Mouse (Mus musculus) liver, embryonic 13.5 days (tissue): ENCODE data around the gene Gm10073. TPM values are rescaled to one million over a fixed set of nuclear protein-coding genes. Genes with fewer than 3 reads are reported as not detected.
"Not testable (repeated sequence)": the region's sequence is repeated elsewhere in the genome, so short reads cannot be mapped to it uniquely, and the experiment has no call there.

Source experiments
- ATAC-seq: fragments of 200-750 bp; cut with Nextera tagmentation; 2 replicates; pipeline ENCODE4 v1.8.0; 2017; ENCODE audit warnings: low read depth, mild to moderate bottlenecking, moderate number of reproducible peaks, moderate library complexity
- DNase-seq: peaks from one replicate; pipeline ENCODE4 v3.0.0; 2022
- H3K27ac ChIP-seq: fragments of 300-500 bp; sonication (generic); 2 replicates; pipeline ENCODE4 v1.5.1; 2015; ENCODE audit warnings: moderate library complexity, mild to moderate bottlenecking, inconsistent platforms
- H3K27me3 ChIP-seq: fragments of 300-500 bp; sonication (generic); 2 replicates; pipeline ENCODE4 v1.6.1; 2015; ENCODE audit warnings: mild to moderate bottlenecking, inconsistent platforms
- H3K36me3 ChIP-seq: fragments of 300-500 bp; sonication (generic); 2 replicates; pipeline ENCODE4 v1.6.1; 2015; ENCODE audit warnings: mild to moderate bottlenecking, inconsistent platforms
- H3K4me1 ChIP-seq: fragments of 300-500 bp; sonication (generic); replicated peaks from 2 replicates; pipeline ENCODE4 v1.6.1; 2015; ENCODE audit warnings: inconsistent platforms
- H3K4me2 ChIP-seq: fragments of 300-500 bp; sonication (generic); 2 replicates; pipeline ENCODE4 v1.6.1; 2015; ENCODE audit warnings: inconsistent platforms, mild to moderate bottlenecking, moderate library complexity
- H3K4me3 ChIP-seq: fragments of 300-500 bp; sonication (generic); replicated peaks from 2 replicates; pipeline ENCODE4 v1.5.1; 2015; ENCODE audit warnings: mild to moderate bottlenecking, inconsistent platforms
- H3K9ac ChIP-seq: fragments of 300-500 bp; sonication (generic); 2 replicates; pipeline ENCODE4 v1.6.1; 2015; ENCODE audit warnings: mild to moderate bottlenecking, inconsistent platforms
- H3K9me3 ChIP-seq: fragments of 300-500 bp; sonication (generic); replicated peaks from 2 replicates; pipeline ENCODE4 v1.6.1; 2016; ENCODE audit warnings: inconsistent platforms
- WGBS: fragments of 180-500 bp; shearing (Covaris S2); methylation state at CpG from one replicate; pipeline ENCODE4 v1.1.7; 2015; ENCODE audit not compliant: insufficient replicate concordance; 5-methylcytosine and 5-hydroxymethylcytosine counted together
- polyA plus RNA-seq: library from polyadenylated mRNA; unstranded; fragments of >200 nt; fragmentation: Nextera tagmentation; extraction: Ambion mirVana; gene quantifications from 2 replicates; pipeline ENCODE4 v1.2.1, GENCODE M21; 2015

The Gm10073 gene
- polyA plus RNA-seq, 1 experiment from 2014 or later = 12.0 TPM

DNA sequence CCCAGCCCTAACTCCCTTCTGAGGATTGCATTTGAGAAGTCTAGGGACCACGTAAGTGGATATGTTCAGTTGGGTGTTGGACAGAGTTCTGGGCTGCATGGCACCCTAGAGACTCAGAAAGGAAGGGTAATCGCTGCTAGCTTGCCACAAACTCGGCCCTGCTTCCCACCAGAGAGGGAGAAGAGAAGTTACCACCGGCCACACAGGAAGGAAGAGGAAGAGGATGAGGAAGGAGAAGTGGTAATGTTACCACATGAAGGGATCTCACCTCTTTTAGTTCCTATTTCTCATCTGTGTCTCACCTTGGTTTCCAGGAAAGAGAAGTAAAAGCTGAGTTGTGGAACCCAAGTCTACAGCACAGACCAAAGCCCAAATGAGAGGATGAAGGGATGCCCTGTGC is 1.0 kb upstream of the Gm10073 start:
- H3K9me3 ChIP-seq = no peaks in the 10 kb centered on the region
- H3K4me3 ChIP-seq = no peak overlapping the region
- 25% methylated on average over 4 of the region's 4 CpGs for WGBS
- DNase-seq (no peak), ATAC-seq (no peak)
- no peak overlapping the region for H3K9ac ChIP-seq
- H3K27ac ChIP-seq = no peak overlapping the region
- peaks cover 9% of the 10 kb centered on the region; the same call in 1 of the 2 replicates for H3K4me1 ChIP-seq
- H3K27me3 ChIP-seq = no peaks in the 10 kb centered on the region
- H3K36me3 ChIP-seq = no peaks in the 10 kb centered on the region
- H3K4me2 ChIP-seq = no peak overlapping the region

DNA sequence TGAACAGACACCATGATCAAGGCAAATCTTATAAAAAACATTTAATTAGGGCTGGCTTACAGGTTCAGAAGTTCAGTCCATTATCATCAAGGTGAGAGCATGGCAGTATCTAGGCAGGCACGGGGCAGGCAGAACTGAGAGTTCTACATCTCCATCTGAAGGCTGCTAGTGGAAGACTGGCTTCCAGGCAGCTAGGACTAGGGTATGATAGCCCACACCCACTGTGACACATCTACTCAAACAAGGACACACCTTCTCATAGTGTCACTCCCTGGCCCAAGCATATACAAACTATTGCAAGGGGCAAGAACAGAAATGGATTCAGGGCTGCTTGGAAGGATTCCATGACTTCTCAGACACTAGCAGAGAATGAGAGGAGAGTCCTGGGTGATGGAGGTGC is 1.1 kb downstream of the Gm10073 start:
- not testable (repeated sequence) for H3K27ac ChIP-seq, H3K9ac ChIP-seq, H3K4me1 ChIP-seq, H3K4me2 ChIP-seq, H3K4me3 ChIP-seq, ATAC-seq, H3K9me3 ChIP-seq, DNase-seq, H3K27me3 ChIP-seq, H3K36me3 ChIP-seq
- WGBS = 48% methylated on average over 1 of the region's 1 CpGs

DNA sequence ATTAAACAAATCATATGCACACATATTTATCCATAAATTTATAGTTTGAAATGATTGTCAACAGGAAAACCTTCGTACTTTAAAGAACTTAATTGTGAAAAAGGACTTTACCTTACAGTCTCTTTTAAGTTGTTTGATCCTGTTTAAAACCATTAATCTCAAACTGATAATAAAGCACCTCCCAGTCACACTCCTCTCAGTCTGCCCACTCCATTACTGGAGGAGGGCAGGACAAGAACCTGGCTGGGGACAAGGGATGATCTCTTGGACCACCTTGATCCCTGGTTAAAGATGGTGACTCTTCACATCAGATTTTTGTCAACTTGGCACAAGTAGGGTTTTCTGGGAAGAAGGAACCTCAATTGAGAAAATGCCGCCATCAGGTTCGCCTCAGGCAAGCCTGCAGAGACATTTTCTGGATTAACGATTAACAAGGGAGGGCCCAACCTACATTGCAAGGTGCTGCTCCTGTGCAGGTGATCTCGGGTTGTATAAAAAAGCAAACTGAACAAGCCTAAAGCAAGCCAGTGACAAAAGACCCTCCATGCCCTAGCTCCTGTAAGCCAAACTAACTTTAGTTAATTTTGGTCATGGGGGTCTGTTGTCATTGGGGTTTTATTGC is 1.6 kb downstream of the Gm10073 start:
- no peak overlapping the region for H3K27ac ChIP-seq
- no peak overlapping the region for H3K4me3 ChIP-seq
- H3K9ac ChIP-seq = no peak overlapping the region
- H3K9me3 ChIP-seq = no peaks in the 10 kb centered on the region
- no peak overlapping the region for H3K4me2 ChIP-seq
- no peaks in the 10 kb centered on the region for H3K4me1 ChIP-seq
- H3K27me3 ChIP-seq = no peaks in the 10 kb centered on the region
- ATAC-seq (no peak), DNase-seq (no peak)
- no peaks in the 10 kb centered on the region for H3K36me3 ChIP-seq
- 51% methylated on average over 5 of the region's 5 CpGs for WGBS

DNA sequence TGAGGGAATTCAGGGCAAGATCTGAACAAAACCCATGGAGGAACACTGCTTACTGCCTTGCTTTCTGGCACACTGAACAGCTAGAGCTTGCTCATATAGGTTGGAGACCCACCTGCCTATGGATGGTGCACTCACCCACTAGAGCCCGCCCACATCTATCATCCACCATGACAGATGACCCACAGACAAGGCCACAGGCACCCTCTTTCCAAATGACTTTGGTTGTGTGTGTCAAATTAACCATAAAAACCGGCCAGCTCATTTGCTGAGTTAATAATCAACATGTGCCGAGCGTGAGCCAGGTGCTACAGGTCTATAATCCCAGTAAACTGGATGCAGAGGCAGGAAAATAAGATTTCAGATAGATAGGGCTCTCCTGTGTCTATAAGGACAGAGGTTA is 2.9 kb downstream of the Gm10073 start:
- Histone ChIP-seq H3K4me2 (no peak overlapping the region), H3K4me3 (no peak overlapping the region), H3K9me3 (no peaks in the 10 kb centered on the region), H3K9ac (no peak overlapping the region), H3K36me3 (no peaks in the 10 kb centered on the region), H3K27ac (no peak overlapping the region), H3K4me1 (no peaks in the 10 kb centered on the region), H3K27me3 (no peaks in the 10 kb centered on the region)
- 57% methylated on average over 4 of the region's 4 CpGs for WGBS
- no peak for DNase-seq
- no peak for ATAC-seq

DNA sequence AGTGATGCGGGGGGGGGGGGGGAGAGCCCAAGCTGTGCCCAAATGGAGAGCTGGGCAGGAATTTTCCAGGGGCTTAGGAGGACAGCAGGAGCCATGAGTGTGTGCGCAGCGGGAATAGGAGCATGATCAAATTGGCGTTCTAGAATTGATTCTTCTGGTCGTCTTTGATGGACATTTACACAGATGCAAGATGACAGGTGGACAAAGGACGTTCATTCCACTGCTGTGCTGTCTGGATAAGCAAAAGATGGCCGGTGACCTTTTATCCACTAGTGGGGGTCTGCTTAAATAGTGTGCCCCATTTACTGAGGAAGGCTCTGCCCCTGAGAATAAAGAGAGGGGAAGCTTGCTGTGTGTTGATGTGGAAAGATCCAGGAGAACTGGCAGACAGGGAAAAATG is 4.3 kb downstream of the Gm10073 start:
- ATAC-seq (no peak), DNase-seq (no peak)
- WGBS = 59% methylated on average over 7 of the region's 7 CpGs
- Histone ChIP-seq H3K9me3 (no peaks in the 10 kb centered on the region), H3K27ac (no peak overlapping the region), H3K4me1 (no peaks in the 10 kb centered on the region), H3K4me3 (no peak overlapping the region), H3K9ac (no peak overlapping the region), H3K4me2 (no peak overlapping the region), H3K36me3 (no peaks in the 10 kb centered on the region), H3K27me3 (no peaks in the 10 kb centered on the region)

DNA sequence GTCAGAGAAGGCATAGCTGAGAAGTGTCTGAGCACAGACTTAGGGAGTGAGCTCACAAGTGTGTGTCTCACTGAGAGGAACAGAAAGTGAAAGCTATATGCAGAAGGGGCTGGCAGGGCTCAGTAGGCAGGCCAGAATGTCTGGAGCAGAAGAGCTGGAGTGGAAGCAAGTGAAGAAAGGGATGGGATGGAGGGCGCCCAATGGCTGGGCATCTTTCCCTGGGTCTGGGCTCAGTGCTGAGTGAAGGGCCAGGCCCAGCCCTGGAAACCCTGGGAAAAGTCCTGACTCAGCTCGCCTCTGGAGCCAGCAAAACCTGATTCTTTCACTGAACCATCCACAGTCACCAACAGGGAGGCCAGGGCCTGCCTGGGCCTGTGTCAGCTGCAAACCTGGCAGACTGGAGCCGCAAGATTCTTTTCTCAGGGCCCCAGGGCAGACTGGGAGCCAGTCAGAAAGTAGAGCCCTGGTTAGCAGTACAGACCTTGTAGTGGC is 9.5 kb downstream of the Gm10073 start:
- ATAC-seq (no peak), DNase-seq (no peak)
- 57% methylated on average over 3 of the region's 3 CpGs for WGBS
- H3K36me3 ChIP-seq = no peaks in the 10 kb centered on the region
- no peak overlapping the region for H3K4me2 ChIP-seq
- H3K4me1 ChIP-seq = peaks cover 3% of the 10 kb centered on the region; the same call in 1 of the 2 replicates
- no peak overlapping the region for H3K27ac ChIP-seq
- no peak overlapping the region for H3K4me3 ChIP-seq
- H3K9ac ChIP-seq = no peak overlapping the region
- no peaks in the 10 kb centered on the region for H3K9me3 ChIP-seq
- no peaks in the 10 kb centered on the region for H3K27me3 ChIP-seq

DNA sequence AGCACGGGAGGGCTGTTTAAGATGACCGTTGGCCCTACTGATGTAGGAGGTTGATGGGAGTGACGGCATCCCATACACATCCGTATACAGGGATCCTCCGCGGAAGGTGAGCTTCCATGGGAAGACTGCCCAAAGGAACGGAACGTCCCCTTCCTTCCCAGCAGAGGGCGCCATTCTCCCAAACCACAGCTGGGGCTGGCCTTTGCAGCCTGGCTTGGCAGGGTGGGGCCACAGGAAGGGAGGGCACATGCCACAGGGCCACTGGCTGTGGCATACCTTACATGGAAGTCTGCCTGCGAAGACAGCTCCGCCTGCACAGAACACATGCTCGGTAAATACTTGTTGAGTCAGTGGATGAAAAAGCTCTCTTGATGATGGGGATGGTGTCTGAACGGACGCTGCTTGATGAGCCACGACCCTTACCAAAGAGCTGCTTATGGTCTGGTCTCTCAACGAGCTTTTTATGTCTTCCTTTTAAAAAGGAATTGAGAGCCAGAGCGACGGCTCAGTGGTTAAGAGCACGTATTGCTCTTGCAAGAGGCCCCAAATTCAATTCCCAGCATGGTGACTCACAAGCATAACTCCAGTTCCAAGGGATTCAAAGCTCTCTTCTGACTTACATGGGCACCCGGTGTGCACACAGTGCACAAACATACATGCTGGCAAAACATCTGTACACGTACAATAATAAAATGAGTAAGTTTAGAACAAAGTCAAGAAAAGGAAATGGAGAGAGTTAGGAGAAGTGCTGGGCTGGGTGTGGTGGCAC is 12.0 kb downstream of the Gm10073 start:
- Histone ChIP-seq H3K36me3 (no peaks in the 10 kb centered on the region), H3K4me3 (no peak overlapping the region), H3K4me2 (no peak overlapping the region), H3K9ac (no peak overlapping the region), H3K4me1 (peaks cover 3% of the 10 kb centered on the region; the same call in 1 of the 2 replicates), H3K9me3 (no peaks in the 10 kb centered on the region), H3K27ac (no peak overlapping the region), H3K27me3 (no peaks in the 10 kb centered on the region)
- peak; percentile 23 for DNase-seq
- WGBS = 21% methylated on average over 21 of the region's 21 CpGs
- ATAC-seq = no peak

DNA sequence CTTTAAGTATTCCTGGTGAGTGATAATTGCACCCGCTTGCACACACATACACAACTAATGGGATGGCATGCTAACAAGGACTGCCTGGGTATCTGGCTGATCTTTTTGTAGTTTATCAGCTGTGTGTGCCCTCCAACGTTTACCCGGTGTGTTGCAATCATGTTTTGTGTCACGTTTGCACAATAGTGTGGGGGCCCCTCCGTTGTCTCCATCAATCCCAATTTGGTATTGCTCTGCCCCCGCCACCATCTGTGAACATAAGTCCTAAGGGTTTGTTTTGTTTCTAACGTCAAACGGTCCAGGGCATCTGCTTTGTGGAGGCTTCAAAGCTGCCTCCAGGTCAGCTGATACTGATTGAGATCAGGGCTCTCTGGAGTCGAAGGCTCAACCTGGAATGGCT is 13.4 kb downstream of the Gm10073 start:
- Histone ChIP-seq H3K36me3 (no peaks in the 10 kb centered on the region), H3K9ac (no peak overlapping the region), H3K27ac (no peak overlapping the region), H3K9me3 (no peaks in the 10 kb centered on the region), H3K4me1 (peaks cover 3% of the 10 kb centered on the region; the same call in 1 of the 2 replicates), H3K27me3 (no peaks in the 10 kb centered on the region), H3K4me2 (no peak overlapping the region), H3K4me3 (no peak overlapping the region)
- 38% methylated on average over 9 of the region's 9 CpGs for WGBS
- no peak for DNase-seq
- 0 out of 2 replicates have a peak, but pooled peaks have one; percentile 31 for ATAC-seq

DNA sequence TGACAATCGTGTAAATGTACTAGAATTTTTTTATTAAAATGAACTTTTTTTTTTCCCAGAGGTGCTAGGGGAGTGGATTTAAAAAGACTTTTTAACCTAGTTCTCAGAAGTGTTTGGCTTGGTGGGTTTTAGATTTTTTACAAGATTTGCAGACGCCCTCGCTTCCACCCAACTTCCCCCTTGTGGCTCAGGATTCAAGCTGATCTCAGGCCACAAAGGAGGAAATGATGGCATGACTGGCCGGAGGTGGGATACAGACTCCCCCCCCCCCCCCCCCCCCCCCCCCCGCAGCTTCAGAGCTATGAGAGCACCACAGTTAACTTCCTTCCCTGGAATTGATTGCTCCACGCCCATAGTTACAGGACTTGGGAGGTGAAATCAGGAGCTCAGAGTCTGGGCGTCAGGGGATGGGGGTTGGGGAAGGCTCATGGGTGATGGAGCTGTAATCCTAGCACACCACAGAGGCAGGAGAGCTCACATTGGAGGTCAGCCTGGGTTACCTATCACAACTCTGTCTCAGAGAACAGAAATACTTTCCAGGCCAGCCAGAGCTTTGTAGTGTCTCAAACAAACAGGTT is 17.1 kb downstream of the Gm10073 start:
- H3K4me3 ChIP-seq = no peak overlapping the region
- no peaks in the 10 kb centered on the region for H3K27me3 ChIP-seq
- H3K9me3 ChIP-seq = no peaks in the 10 kb centered on the region
- DNase-seq (no peak), ATAC-seq (no peak)
- H3K36me3 ChIP-seq = no peaks in the 10 kb centered on the region
- H3K4me2 ChIP-seq = no peak overlapping the region
- peaks cover 1% of the 10 kb centered on the region; the same call in 1 of the 2 replicates for H3K4me1 ChIP-seq
- 17% methylated on average over 6 of the region's 7 CpGs for whole genome bisulfite sequencing
- H3K9ac ChIP-seq = no peak overlapping the region
- no peak overlapping the region for H3K27ac ChIP-seq

DNA sequence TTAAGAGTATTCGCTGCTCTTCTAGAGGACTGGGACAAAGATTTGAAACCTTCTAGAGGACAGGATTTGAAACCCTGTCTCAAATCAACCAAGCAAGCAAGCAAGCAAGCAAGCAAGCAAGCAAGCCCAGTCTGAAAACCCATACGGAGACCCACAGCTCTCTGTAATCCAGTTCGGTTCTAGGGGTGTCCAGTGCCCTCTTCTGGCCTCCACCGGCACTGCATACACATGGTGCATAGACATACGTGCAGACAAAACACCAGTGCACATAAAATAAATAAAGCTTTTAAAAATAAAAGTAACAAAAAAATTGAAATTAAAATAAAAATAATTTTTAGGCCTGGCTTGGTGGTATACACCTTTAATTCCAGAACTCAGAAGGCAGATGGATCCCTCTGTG is 19.2 kb downstream of the Gm10073 start:
- no peaks in the 10 kb centered on the region for H3K36me3 ChIP-seq
- WGBS = 77% methylated on average over 5 of the region's 5 CpGs
- H3K27me3 ChIP-seq = no peaks in the 10 kb centered on the region
- no peak for DNase-seq
- no peaks in the 10 kb centered on the region for H3K9me3 ChIP-seq
- ATAC-seq = no peak
- no peaks in the 10 kb centered on the region for H3K4me1 ChIP-seq
- H3K4me2 ChIP-seq = no peak overlapping the region
- no peak overlapping the region for H3K9ac ChIP-seq
- no peak overlapping the region for H3K4me3 ChIP-seq
- no peak overlapping the region for H3K27ac ChIP-seq

DNA sequence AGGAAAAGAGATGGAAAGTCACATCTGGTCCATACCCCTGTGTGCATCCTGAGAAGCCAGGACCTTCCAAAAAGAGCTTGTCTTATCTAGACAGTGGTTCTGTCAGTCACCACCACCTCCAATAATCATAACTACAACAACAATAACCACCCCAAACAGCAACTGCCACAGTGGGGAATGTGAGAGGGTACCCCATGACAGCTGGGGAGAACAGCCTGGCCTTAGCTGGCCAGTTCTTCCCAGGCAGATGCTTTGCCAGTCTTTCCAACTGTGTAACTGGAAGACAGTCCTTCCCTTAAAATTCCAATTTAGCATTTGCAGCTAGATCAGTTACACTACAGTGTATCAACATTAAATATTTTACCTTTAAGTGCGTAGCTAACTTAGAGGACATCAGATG is 22.4 kb downstream of the Gm10073 start:
- H3K9ac ChIP-seq = no peak overlapping the region
- H3K4me2 ChIP-seq = no peak overlapping the region
- H3K9me3 ChIP-seq = no peaks in the 10 kb centered on the region
- no peaks in the 10 kb centered on the region for H3K4me1 ChIP-seq
- H3K27ac ChIP-seq = no peak overlapping the region
- ATAC-seq = no peak
- H3K36me3 ChIP-seq = no peaks in the 10 kb centered on the region
- no peak for DNase-seq
- no peaks in the 10 kb centered on the region for H3K27me3 ChIP-seq
- no peak overlapping the region for H3K4me3 ChIP-seq
- 78% methylated on average over 1 of the region's 1 CpGs for WGBS
